Mouse (Mus musculus) liver, adult 2 months (tissue): Measurements from ENCODE around the gene Mrps27. TPM values are rescaled to one million over a fixed set of nuclear protein-coding genes. Genes with fewer than 3 reads are reported as not detected.
A peak's percentile ranks its signal among the peaks of the same experiment; 100 is the strongest.

ENCODE experiments used
- DNase-seq: peaks from one replicate; pipeline ENCODE4 v3.0.0-alpha.2; 2011; ENCODE audit warnings: low read depth, low spot score; ENCODE audit errors: extremely low read depth
- H3K27ac ChIP-seq: fragments of 200-500 bp; replicated peaks from 2 replicates; pipeline ENCODE4 v1.5.1; 2012; ENCODE audit warnings: low read depth, mild to moderate bottlenecking, control low read depth, inconsistent platforms, low read length; ENCODE audit not compliant: insufficient read depth
- H3K27me3 ChIP-seq: fragments of 200-500 bp; 2 replicates; pipeline ENCODE4 v1.6.1; 2012; ENCODE audit warnings: mild to moderate bottlenecking, moderate library complexity, low read length, inconsistent platforms; ENCODE audit not compliant: control insufficient read depth, insufficient read depth
- H3K36me3 ChIP-seq: fragments of 200-500 bp; 2 replicates; pipeline ENCODE4 v1.6.1; 2012; ENCODE audit warnings: low read length, inconsistent platforms; ENCODE audit not compliant: control insufficient read depth, insufficient read depth
- H3K4me1 ChIP-seq: fragments of 200-500 bp; 2 replicates; pipeline ENCODE4 v1.6.1; 2011; ENCODE audit warnings: low read length; ENCODE audit not compliant: control insufficient read depth, insufficient read depth
- H3K4me3 ChIP-seq: fragments of 200-500 bp; 2 replicates; pipeline ENCODE4 v1.5.1; 2011; ENCODE audit warnings: low read depth, mild to moderate bottlenecking, control low read depth, low read length, moderate library complexity; ENCODE audit not compliant: insufficient read depth
- H3K79me2 ChIP-seq: fragments of 200-500 bp; 2 replicates; pipeline ENCODE4 v1.6.1; 2012; ENCODE audit warnings: inconsistent platforms, mild to moderate bottlenecking, low read length, moderate library complexity; ENCODE audit not compliant: control insufficient read depth, insufficient read depth
- H3K9ac ChIP-seq: fragments of 200-500 bp; 2 replicates; pipeline ENCODE4 v1.6.1; 2012; ENCODE audit warnings: low read depth, mild to moderate bottlenecking, control low read depth, inconsistent platforms, low read length
- CTCF ChIP-seq: fragments of 200-500 bp; IDR thresholded peaks from 2 replicates; pipeline ENCODE4 v1.5.1; 2011; ENCODE audit warnings: low read depth, low read length, control low read depth
- POLR2A ChIP-seq: fragments of 200-500 bp; IDR thresholded peaks from 2 replicates; pipeline ENCODE4 v1.6.1; 2011; ENCODE audit warnings: low read length, control low read depth; ENCODE audit not compliant: insufficient read depth; ENCODE audit errors: extremely low read depth
- WGBS: fragments of 180-500 bp; shearing (Covaris S2); methylation state at CpG from one replicate; pipeline ENCODE4 v1.1.7; 2018; 5-methylcytosine and 5-hydroxymethylcytosine counted together
- polyA plus RNA-seq: library from polyadenylated mRNA; depleted of rRNA; stranded (reverse); fragments of >200 nt; gene quantifications from 2 replicates; pipeline ENCODE4 v1.2.3, GENCODE M21; 2012
- total RNA-seq: library from RNA; depleted of rRNA; stranded (reverse); fragments of >200 nt; gene quantifications from 2 replicates; pipeline ENCODE4 v1.2.3, GENCODE M21; 2014

The Mrps27 gene
- total and polyA plus RNA-seq, 2 experiments, result 19.3 to 24.1 TPM

DNA sequence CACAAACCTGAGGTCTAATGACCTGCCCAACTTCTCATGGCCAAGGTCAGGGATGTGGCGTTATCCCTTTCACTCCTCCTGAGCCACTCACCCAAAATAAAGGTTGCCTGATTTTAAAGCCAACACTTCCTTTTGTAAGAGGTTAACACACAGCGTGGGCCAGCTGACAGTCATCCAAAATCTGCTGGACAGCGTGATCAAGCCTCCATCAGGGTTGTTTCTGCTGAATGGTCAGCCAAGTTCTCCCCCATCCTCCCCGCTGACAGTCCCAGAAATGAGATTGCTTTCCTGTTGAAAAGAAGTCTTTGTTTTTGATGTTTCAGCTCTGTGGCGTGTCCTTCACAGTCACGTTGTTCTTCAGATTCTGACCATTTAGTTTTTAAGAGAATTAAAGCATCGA is 106.2 kb downstream of the Mrps27 start:
- no peaks in the 10 kb centered on the region for H3K4me1 ChIP-seq
- WGBS, result 84% methylated on average over 7 of the region's 7 CpGs
- no peak overlapping the region for H3K9ac ChIP-seq
- H3K79me2 ChIP-seq, result no peaks in the 10 kb centered on the region
- DNase-seq, result no peak
- H3K36me3 ChIP-seq, result no peaks in the 10 kb centered on the region
- H3K27me3 ChIP-seq, result no peaks in the 10 kb centered on the region
- no peak overlapping the region for H3K27ac ChIP-seq
- no peak for TF ChIP-seq POLR2A
- no peak for TF ChIP-seq CTCF
- H3K4me3 ChIP-seq, result no peak overlapping the region

DNA sequence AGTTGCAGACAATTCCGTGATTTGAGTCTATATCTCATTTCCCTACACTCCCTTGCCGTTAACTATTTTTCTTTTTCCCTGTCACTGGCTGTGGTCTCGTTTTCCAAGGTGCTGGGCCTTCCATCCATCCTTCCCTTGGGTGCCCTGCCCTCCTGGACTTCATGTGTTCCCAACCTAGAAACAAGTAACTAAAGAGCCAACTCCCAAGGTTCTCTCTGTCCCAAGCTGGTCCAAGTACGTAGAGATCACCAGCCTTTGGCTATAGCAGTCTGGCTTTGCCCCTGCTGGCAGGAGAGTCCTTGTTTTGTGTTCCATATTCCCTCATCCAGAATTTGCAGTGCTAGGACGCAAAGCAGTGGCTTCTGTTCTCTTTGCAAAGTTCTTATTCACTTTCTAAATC is 106.7 kb downstream of the Mrps27 start:
- WGBS, result 85% methylated on average over 5 of the region's 5 CpGs
- H3K9ac ChIP-seq, result no peak overlapping the region
- H3K4me1 ChIP-seq, result no peaks in the 10 kb centered on the region
- no peak for DNase-seq
- no peak overlapping the region for H3K4me3 ChIP-seq
- no peaks in the 10 kb centered on the region for H3K27me3 ChIP-seq
- H3K36me3 ChIP-seq, result no peaks in the 10 kb centered on the region
- H3K27ac ChIP-seq, result no peak overlapping the region
- TF ChIP-seq POLR2A (no peak), CTCF (no peak)
- H3K79me2 ChIP-seq, result no peaks in the 10 kb centered on the region

GRCm38 (mm10) chr13:99452444-99452843 is 107.9 kb downstream of the Mrps27 start:
- H3K36me3 ChIP-seq, result no peaks in the 10 kb centered on the region
- DNase-seq, result no peak
- WGBS, result 85% methylated on average over 3 of the region's 3 CpGs
- no peak overlapping the region for H3K9ac ChIP-seq
- no peak overlapping the region for H3K4me3 ChIP-seq
- H3K4me1 ChIP-seq, result no peaks in the 10 kb centered on the region
- no peaks in the 10 kb centered on the region for H3K27me3 ChIP-seq
- H3K27ac ChIP-seq, result no peak overlapping the region
- H3K79me2 ChIP-seq, result no peaks in the 10 kb centered on the region
- no peak for TF ChIP-seq POLR2A
- no peak for TF ChIP-seq CTCF

DNA sequence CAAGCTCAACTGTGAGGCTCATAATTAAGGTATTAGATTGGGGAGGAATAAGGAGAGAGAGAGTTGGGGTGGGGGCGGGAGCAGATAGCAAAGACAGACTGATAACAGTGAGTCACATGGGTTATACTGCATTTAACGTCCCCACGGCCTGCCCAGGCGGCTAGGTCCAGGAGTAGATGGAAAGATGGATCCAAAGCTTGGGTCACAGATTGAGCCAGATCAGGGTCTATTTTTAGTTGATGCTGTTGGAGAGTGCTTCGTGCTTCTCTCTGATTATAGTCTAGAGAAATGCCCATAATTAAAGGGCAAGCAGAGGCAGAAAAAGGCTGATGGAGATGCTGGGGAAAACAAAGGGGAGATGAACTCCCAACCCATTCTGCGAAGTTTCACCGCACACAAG is 110.4 kb downstream of the Mrps27 start:
- Histone ChIP-seq H3K4me1 (no peaks in the 10 kb centered on the region), H3K27ac (no peak overlapping the region), H3K27me3 (no peaks in the 10 kb centered on the region), H3K4me3 (no peak overlapping the region), H3K9ac (no peak overlapping the region), H3K79me2 (no peaks in the 10 kb centered on the region), H3K36me3 (no peaks in the 10 kb centered on the region)
- 90% methylated on average over 7 of the region's 7 CpGs for WGBS
- no peak for DNase-seq
- no peak for TF ChIP-seq CTCF
- TF ChIP-seq POLR2A, result no peak

- Histone ChIP-seq H3K27me3 (no peaks in the 10 kb centered on the region; the same call in 1 of the 2 replicates), H3K36me3 (no peaks in the 10 kb centered on the region), H3K4me1 (no peaks in the 10 kb centered on the region), H3K79me2 (no peaks in the 10 kb centered on the region), H3K27ac (no peak overlapping the region), H3K4me3 (no peak overlapping the region), H3K9ac (no peak overlapping the region)
- TF ChIP-seq POLR2A, result no peak
- no peak for TF ChIP-seq CTCF
- DNase-seq, result no peak
- WGBS, result 90% methylated on average over 12 of the region's 12 CpGs
Measured at GRCm38 (mm10) chr13:99458658-99459386, 114.2 kb downstream of the Mrps27 start.

GRCm38 (mm10) chr13:99459612-99460011 is 115.0 kb downstream of the Mrps27 start:
- no peaks in the 10 kb centered on the region; the same call in 1 of the 2 replicates for H3K27me3 ChIP-seq
- DNase-seq, result peak; percentile 67
- 17% methylated on average over 4 of the region's 4 CpGs for WGBS
- no peak overlapping the region for H3K27ac ChIP-seq
- TF ChIP-seq CTCF, result no peak
- TF ChIP-seq POLR2A, result no peak
- H3K4me1 ChIP-seq, result no peaks in the 10 kb centered on the region
- no peak overlapping the region for H3K4me3 ChIP-seq
- no peaks in the 10 kb centered on the region for H3K36me3 ChIP-seq
- H3K9ac ChIP-seq, result no peak overlapping the region
- no peaks in the 10 kb centered on the region for H3K79me2 ChIP-seq
